Mouse (Mus musculus): ENCODE data around the gene Notch2. TPM values are rescaled to one million over a fixed set of nuclear protein-coding genes. Genes with fewer than 3 reads are reported as not detected.
A peak's percentile ranks its signal among the peaks of the same experiment; 100 is the strongest.

Notch2 gene
- polyA plus RNA-seq, 1 experiment from 2014 or later: 18.3 TPM

DNA sequence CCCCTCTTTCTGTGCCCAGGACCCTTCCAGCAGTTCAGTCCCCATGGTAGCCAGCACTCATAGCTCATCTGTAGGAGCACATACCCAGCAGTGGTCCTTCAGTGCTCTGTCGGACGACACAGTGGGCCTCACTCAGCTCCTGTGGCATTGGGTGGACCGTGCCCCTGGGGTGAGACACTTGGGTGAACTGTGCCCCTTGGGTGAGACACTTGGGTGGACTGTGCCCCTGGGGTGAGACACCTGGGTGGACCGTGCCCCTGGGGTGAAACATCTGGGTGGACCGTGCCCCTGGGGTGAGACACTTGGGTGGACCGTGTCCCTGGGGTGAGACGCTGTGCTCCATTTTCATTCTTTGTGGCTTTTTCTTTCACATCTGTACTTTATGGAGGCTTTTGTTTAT lies 83.7 kb downstream of the Notch2 start:
- H3K4me2 ChIP-seq (replicated peaks; ENCODE audit: low read depth, low read length): no peak overlapping the region
- no peaks in the 10 kb centered on the region for H3K27me3 ChIP-seq (replicated peaks; ENCODE audit: insufficient read depth, low read length)
- H3K4me1 ChIP-seq (ENCODE audit: insufficient read depth, low read depth, low read length): no peaks in the 10 kb centered on the region; the same call in 1 of the 2 replicates
- H3K36me3 ChIP-seq (ENCODE audit: insufficient read depth, low read length): peaks cover 22% of the 10 kb centered on the region
- 92% methylated on average over 7 of the region's 7 CpGs for WGBS
- no peak for DNase-seq (ENCODE audit: low spot score)
- no peak for ATAC-seq
- H3K27ac ChIP-seq (ENCODE audit: low read length): no peak overlapping the region
- H3K9ac ChIP-seq (replicated peaks; ENCODE audit: low read depth): no peak overlapping the region
- no peak for TF ChIP-seq EP300 (IDR thresholded peaks at IDR 0.05)
- TF ChIP-seq CTCF (IDR thresholded peaks at IDR 0.05): no peak
- H3K4me3 ChIP-seq (ENCODE audit: low read depth, low read length): no peak overlapping the region
- H3K9me3 ChIP-seq (ENCODE audit: low read length): no peaks in the 10 kb centered on the region

DNA sequence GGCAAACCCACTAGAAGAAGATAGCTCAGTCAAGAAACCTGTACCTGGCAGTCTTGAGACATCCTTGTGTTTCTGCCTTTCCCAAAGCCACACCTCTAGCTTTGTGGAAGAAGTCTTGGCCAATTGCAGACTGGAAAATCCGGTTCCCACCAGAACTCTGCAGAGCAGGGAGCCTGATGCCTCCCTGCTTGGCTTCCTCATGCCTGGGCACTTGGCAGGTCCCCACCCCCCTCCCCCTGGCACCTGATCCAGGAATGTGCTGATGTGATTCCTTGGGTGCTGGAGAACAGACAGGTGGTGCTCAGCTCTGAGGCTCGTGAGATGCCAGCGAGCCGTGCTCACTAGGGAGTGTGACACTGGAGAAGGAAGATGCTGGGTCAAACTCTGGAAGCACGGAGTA lies 85.3 kb downstream of the Notch2 start:
- 63% methylated on average over 5 of the region's 5 CpGs for WGBS
- Histone ChIP-seq H3K4me1 (ENCODE audit: insufficient read depth, low read depth, low read length) (no peaks in the 10 kb centered on the region), H3K4me2 (replicated peaks; ENCODE audit: low read depth, low read length) (no peak overlapping the region), H3K27ac (ENCODE audit: low read length) (peak overlapping the region; percentile 38; the same call in 1 of the 2 replicates), H3K9ac (replicated peaks; ENCODE audit: low read depth) (no peak overlapping the region), H3K4me3 (ENCODE audit: low read depth, low read length) (no peak overlapping the region), H3K27me3 (replicated peaks; ENCODE audit: insufficient read depth, low read length) (no peaks in the 10 kb centered on the region), H3K9me3 (ENCODE audit: low read length) (no peaks in the 10 kb centered on the region), H3K36me3 (ENCODE audit: insufficient read depth, low read length) (peaks cover 39% of the 10 kb centered on the region)
- ATAC-seq: peak; percentile 93
- TF ChIP-seq EP300 (IDR thresholded peaks at IDR 0.05): peak; percentile 86
- no peak for TF ChIP-seq CTCF (IDR thresholded peaks at IDR 0.05)
- peak; percentile 90 for DNase-seq (ENCODE audit: low spot score)

GRCm38 (mm10) chr3:98099287-98099686 lies 86.0 kb downstream of the Notch2 start:
- Histone ChIP-seq H3K9me3 (ENCODE audit: low read length) (no peaks in the 10 kb centered on the region), H3K27ac (ENCODE audit: low read length) (peak overlapping the region; percentile 38), H3K27me3 (replicated peaks; ENCODE audit: insufficient read depth, low read length) (no peaks in the 10 kb centered on the region), H3K36me3 (ENCODE audit: insufficient read depth, low read length) (peaks cover 45% of the 10 kb centered on the region), H3K9ac (replicated peaks; ENCODE audit: low read depth) (no peak overlapping the region), H3K4me3 (ENCODE audit: low read depth, low read length) (no peak overlapping the region), H3K4me1 (ENCODE audit: insufficient read depth, low read depth, low read length) (no peaks in the 10 kb centered on the region), H3K4me2 (replicated peaks; ENCODE audit: low read depth, low read length) (no peak overlapping the region)
- ATAC-seq (peak; percentile 3; the same call in 1 of the 2 replicates), DNase-seq (ENCODE audit: low spot score) (peak; percentile 37)
- 68% methylated on average over 10 of the region's 10 CpGs for WGBS
- TF ChIP-seq EP300 (IDR thresholded peaks at IDR 0.05) (no peak), CTCF (IDR thresholded peaks at IDR 0.05) (peak; percentile 62)

- Histone ChIP-seq H3K4me2 (replicated peaks; ENCODE audit: low read depth, low read length) (no peak overlapping the region), H3K9ac (replicated peaks; ENCODE audit: low read depth) (no peak overlapping the region), H3K4me3 (ENCODE audit: low read depth, low read length) (no peak overlapping the region), H3K4me1 (ENCODE audit: insufficient read depth, low read depth, low read length) (no peaks in the 10 kb centered on the region), H3K36me3 (ENCODE audit: insufficient read depth, low read length) (peaks cover 53% of the 10 kb centered on the region), H3K27me3 (replicated peaks; ENCODE audit: insufficient read depth, low read length) (no peaks in the 10 kb centered on the region), H3K9me3 (ENCODE audit: low read length) (no peaks in the 10 kb centered on the region), H3K27ac (ENCODE audit: low read length) (no peak overlapping the region)
- 53% methylated on average over 10 of the region's 10 CpGs for WGBS
- DNase-seq (ENCODE audit: low spot score) (no peak), ATAC-seq (no peak)
- TF ChIP-seq CTCF (IDR thresholded peaks at IDR 0.05) (no peak), EP300 (IDR thresholded peaks at IDR 0.05) (no peak)
Measured at GRCm38 (mm10) chr3:98101541-98101940, 88.2 kb downstream of the Notch2 start.

DNA sequence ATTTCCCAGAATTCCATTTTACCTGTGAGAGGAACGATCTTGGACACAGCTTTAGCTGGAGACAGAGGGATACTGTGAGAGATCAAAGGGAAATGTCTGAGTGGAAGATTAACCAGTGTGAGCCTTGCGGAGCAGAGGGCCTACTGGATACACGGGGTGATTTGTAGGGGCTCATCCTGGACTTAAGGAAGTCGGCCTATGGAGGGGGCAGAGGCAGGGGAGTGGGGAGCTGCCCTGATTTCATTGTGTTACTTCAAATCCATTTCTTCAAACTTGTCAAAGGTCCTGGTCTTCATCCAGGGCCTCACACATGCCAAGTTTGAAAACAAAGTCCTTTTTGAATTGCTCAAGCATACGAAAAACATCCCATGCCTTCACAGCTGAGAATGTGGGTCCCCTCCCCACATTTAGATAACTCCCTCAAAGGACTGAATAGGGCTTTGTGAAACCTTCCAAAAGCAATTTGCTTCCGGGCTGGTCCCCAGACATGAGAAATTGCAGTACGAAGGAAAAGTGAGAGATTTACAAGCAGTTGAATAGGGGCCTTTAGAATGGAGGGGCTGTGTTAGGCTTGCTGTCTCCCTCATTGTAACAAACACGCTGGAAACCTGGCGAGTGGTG lies 91.6 kb downstream of the Notch2 start:
- DNase-seq (ENCODE audit: low spot score) (no peak), ATAC-seq (no peak)
- H3K4me1 ChIP-seq (ENCODE audit: insufficient read depth, low read depth, low read length): no peaks in the 10 kb centered on the region
- TF ChIP-seq CTCF (IDR thresholded peaks at IDR 0.05): no peak
- no peak for TF ChIP-seq EP300 (IDR thresholded peaks at IDR 0.05)
- no peak overlapping the region for H3K4me2 ChIP-seq (replicated peaks; ENCODE audit: low read depth, low read length)
- WGBS: 69% methylated on average over 9 of the region's 9 CpGs
- no peak overlapping the region for H3K9ac ChIP-seq (replicated peaks; ENCODE audit: low read depth)
- no peaks in the 10 kb centered on the region for H3K27me3 ChIP-seq (replicated peaks; ENCODE audit: insufficient read depth, low read length)
- H3K27ac ChIP-seq (ENCODE audit: low read length): no peak overlapping the region
- H3K9me3 ChIP-seq (ENCODE audit: low read length): no peaks in the 10 kb centered on the region
- no peak overlapping the region for H3K4me3 ChIP-seq (ENCODE audit: low read depth, low read length)
- H3K36me3 ChIP-seq (ENCODE audit: insufficient read depth, low read length): peaks cover 47% of the 10 kb centered on the region

GRCm38 (mm10) chr3:98105496-98105895 lies 92.2 kb downstream of the Notch2 start:
- no peak for ATAC-seq
- 89% methylated on average over 6 of the region's 6 CpGs for WGBS
- no peak for DNase-seq (ENCODE audit: low spot score)
- no peaks in the 10 kb centered on the region for H3K9me3 ChIP-seq (ENCODE audit: low read length)
- no peak for TF ChIP-seq CTCF (IDR thresholded peaks at IDR 0.05)
- TF ChIP-seq EP300 (IDR thresholded peaks at IDR 0.05): no peak
- no peaks in the 10 kb centered on the region for H3K27me3 ChIP-seq (replicated peaks; ENCODE audit: insufficient read depth, low read length)
- peaks cover 43% of the 10 kb centered on the region for H3K36me3 ChIP-seq (ENCODE audit: insufficient read depth, low read length)
- H3K4me3 ChIP-seq (ENCODE audit: low read depth, low read length): no peak overlapping the region
- no peaks in the 10 kb centered on the region for H3K4me1 ChIP-seq (ENCODE audit: insufficient read depth, low read depth, low read length)
- H3K9ac ChIP-seq (replicated peaks; ENCODE audit: low read depth): no peak overlapping the region
- H3K27ac ChIP-seq (ENCODE audit: low read length): no peak overlapping the region
- H3K4me2 ChIP-seq (replicated peaks; ENCODE audit: low read depth, low read length): no peak overlapping the region

Measured in lung, postnatal 0 days (tissue).